Mouse (Mus musculus) small intestine, adult 2 months (tissue): ENCODE data around the gene Tff3.

Experiments
- CTCF ChIP-seq: fragments of 200-500 bp; IDR thresholded peaks from 2 replicates; pipeline ENCODE4 v1.5.1; 2012; ENCODE audit warnings: low read depth, mild to moderate bottlenecking, control low read depth, inconsistent platforms, low read length, moderate library complexity, mixed read lengths; ENCODE audit not compliant: insufficient replicate concordance, insufficient read length; ENCODE audit errors: extremely low read depth
- POLR2A ChIP-seq: fragments of 200-500 bp; IDR thresholded peaks from 2 replicates; pipeline ENCODE4 v1.6.1; 2012; ENCODE audit warnings: low read depth, mild to moderate bottlenecking, control low read depth, inconsistent platforms, low read length, moderate library complexity

DNA sequence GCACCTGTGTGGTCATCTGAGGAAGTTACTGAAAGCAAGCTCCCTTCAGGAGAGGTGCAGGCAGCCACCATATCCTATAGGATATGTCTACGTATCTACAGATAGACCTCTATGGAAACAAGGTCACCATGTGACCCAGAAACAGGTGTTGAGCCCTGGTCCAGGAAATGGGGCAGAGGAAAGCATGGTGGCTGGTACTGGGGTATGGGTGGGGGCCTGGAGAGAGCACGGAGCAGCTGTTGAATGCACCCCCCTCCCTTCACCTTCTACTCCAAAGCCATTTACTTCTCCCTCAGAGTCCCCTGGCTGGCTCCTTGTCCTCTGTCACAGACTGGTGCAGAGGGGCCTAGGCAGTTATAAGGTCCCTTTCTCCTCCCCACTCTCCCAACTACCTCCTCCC, 34.4 kb upstream of the Tff3 start:
- TF ChIP-seq CTCF (no peak), POLR2A (no peak)
